Mouse (Mus musculus): ENCODE data around the gene Prmt1.

DNA sequence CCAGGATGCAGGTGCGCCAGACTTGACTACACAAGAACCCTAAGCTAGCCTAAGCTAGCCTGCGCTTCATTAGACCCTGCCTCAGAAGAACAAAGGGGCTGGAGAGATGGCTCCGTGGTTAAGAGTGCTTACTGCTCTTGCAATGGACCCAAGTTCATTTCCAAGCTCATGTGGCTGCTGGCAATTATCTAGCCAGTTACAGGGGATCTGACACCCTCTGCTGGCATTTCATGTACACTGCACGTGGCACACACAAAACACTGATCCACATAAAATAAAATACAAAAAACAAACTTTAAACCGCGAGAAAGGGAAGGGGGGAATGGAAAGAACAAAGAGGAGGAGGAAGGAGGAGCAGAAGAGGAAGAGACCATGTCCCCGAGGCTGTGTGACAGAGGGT, 28.2 kb downstream of the Prmt1 start:
- TF ChIP-seq POU5F1 (IDR thresholded peaks at IDR 0.05; ENCODE audit: borderline replicate concordance, low read length), result no peak
- TF ChIP-seq CTCF (conservative IDR thresholded peaks at IDR 0.05; ENCODE audit: low read length), result peak; percentile 89

All from E14TG2a.4 (cell line).